Mouse (Mus musculus) lung, postnatal 0 days (tissue): ENCODE measurements at regions not wholly inside any gene's neighbourhood (a gene's known extent, or its start where the extent isn't known, plus 50 kb on each side); places are given as distances from the start of the nearest gene placed in this dataset.

ENCODE experiments used
- ATAC-seq: fragments of 200-750 bp; cut with Nextera tagmentation; 2 replicates; pipeline ENCODE4 v1.8.0; 2017; ENCODE audit warnings: moderate library complexity
- DNase-seq: peaks from one replicate; pipeline ENCODE4 v3.0.0-alpha.2; 2016; ENCODE audit warnings: low spot score
- H3K27ac ChIP-seq: fragments of 300-500 bp; sonication (generic); 2 replicates; pipeline ENCODE4 v1.5.1; 2014; ENCODE audit warnings: antibody characterized with exemption, mild to moderate bottlenecking, low read length, mixed read lengths
- H3K27me3 ChIP-seq: fragments of 300-500 bp; sonication (generic); replicated peaks from 2 replicates; pipeline ENCODE4 v1.6.1; 2014; ENCODE audit warnings: low read length, mixed read lengths; ENCODE audit not compliant: insufficient read depth
- H3K36me3 ChIP-seq: fragments of 300-500 bp; sonication (generic); 2 replicates; pipeline ENCODE4 v1.6.1; 2014; ENCODE audit warnings: low read length, mixed read lengths; ENCODE audit not compliant: insufficient read depth
- H3K4me1 ChIP-seq: fragments of 300-500 bp; sonication (generic); 2 replicates; pipeline ENCODE4 v1.6.1; 2014; ENCODE audit warnings: antibody characterized with exemption, low read depth, low read length, mixed read lengths; ENCODE audit not compliant: insufficient read depth
- H3K4me2 ChIP-seq: fragments of 300-500 bp; sonication (generic); replicated peaks from 2 replicates; pipeline ENCODE4 v1.6.1; 2014; ENCODE audit warnings: low read depth, mild to moderate bottlenecking, low read length, moderate library complexity, mixed read lengths
- H3K4me3 ChIP-seq: fragments of 300-500 bp; sonication (generic); 2 replicates; pipeline ENCODE4 v1.5.1; 2014; ENCODE audit warnings: low read depth, low read length
- H3K9ac ChIP-seq: fragments of 300-500 bp; sonication (generic); replicated peaks from 2 replicates; pipeline ENCODE4 v1.6.1; 2014; ENCODE audit warnings: low read depth, mild to moderate bottlenecking
- H3K9me3 ChIP-seq: fragments of 300-500 bp; sonication (generic); 2 replicates; pipeline ENCODE4 v1.6.1; 2016; ENCODE audit warnings: low read length, mixed read lengths
- CTCF ChIP-seq: IDR thresholded peaks from 2 replicates; pipeline ENCODE4 v1.5.1; 2016; ENCODE audit warnings: antibody characterized with exemption, mild to moderate bottlenecking
- EP300 ChIP-seq: IDR thresholded peaks from 2 replicates; pipeline ENCODE4 v1.6.1; 2016; ENCODE audit warnings: antibody characterized with exemption, mild to moderate bottlenecking, control low read depth
- WGBS: fragments of 180-500 bp; shearing (Covaris S2); extraction: QIAGEN DNeasy Blood & Tissue Kit; methylation state at CpG from one replicate; pipeline ENCODE4 v1.1.7; 2014; 5-methylcytosine and 5-hydroxymethylcytosine counted together

- H3K36me3 ChIP-seq = no peaks in the 10 kb centered on the region
- H3K9me3 ChIP-seq = no peaks in the 10 kb centered on the region
- no peak overlapping the region for H3K27ac ChIP-seq
- H3K4me3 ChIP-seq = no peak overlapping the region
- TF ChIP-seq EP300 = no peak
- TF ChIP-seq CTCF = no peak
- no peaks in the 10 kb centered on the region for H3K4me1 ChIP-seq
- no peak overlapping the region for H3K4me2 ChIP-seq
- no peaks in the 10 kb centered on the region for H3K27me3 ChIP-seq
- WGBS = 63% methylated on average over 3 of the region's 3 CpGs
- ATAC-seq (no peak), DNase-seq (no peak)
- H3K9ac ChIP-seq = no peak overlapping the region
Observed at GRCm38 (mm10) chr4:93713711-93714110, 378.4 kb upstream of the Tusc1 start.

- no peaks in the 10 kb centered on the region for H3K27me3 ChIP-seq
- H3K4me3 ChIP-seq = no peak overlapping the region
- H3K36me3 ChIP-seq = no peaks in the 10 kb centered on the region
- no peak overlapping the region for H3K4me2 ChIP-seq
- WGBS = 77% methylated on average over 8 of the region's 8 CpGs
- no peak for ATAC-seq
- no peaks in the 10 kb centered on the region for H3K9me3 ChIP-seq
- no peak overlapping the region for H3K27ac ChIP-seq
- TF ChIP-seq CTCF (no peak), EP300 (no peak)
- H3K4me1 ChIP-seq = no peaks in the 10 kb centered on the region
- no peak overlapping the region for H3K9ac ChIP-seq
- no peak for DNase-seq
Observed at GRCm38 (mm10) chr4:93676403-93677039, 341.2 kb upstream of the Tusc1 start.

GRCm38 (mm10) chr4:93675739-93676402 lies 340.6 kb upstream of the Tusc1 start:
- Histone ChIP-seq H3K27me3 (no peaks in the 10 kb centered on the region), H3K4me3 (no peak overlapping the region), H3K9ac (no peak overlapping the region), H3K4me1 (no peaks in the 10 kb centered on the region), H3K9me3 (no peaks in the 10 kb centered on the region), H3K4me2 (no peak overlapping the region), H3K27ac (no peak overlapping the region), H3K36me3 (no peaks in the 10 kb centered on the region)
- TF ChIP-seq EP300 (no peak), CTCF (no peak)
- DNase-seq (no peak), ATAC-seq (no peak)
- 62% methylated on average over 6 of the region's 6 CpGs for WGBS

GRCm38 (mm10) chr4:93669050-93669449 lies 333.7 kb upstream of the Tusc1 start:
- no peaks in the 10 kb centered on the region for H3K27me3 ChIP-seq
- H3K9ac ChIP-seq = no peak overlapping the region
- H3K27ac ChIP-seq = no peak overlapping the region
- no peak overlapping the region for H3K4me3 ChIP-seq
- H3K36me3 ChIP-seq = no peaks in the 10 kb centered on the region
- H3K4me1 ChIP-seq = no peaks in the 10 kb centered on the region
- H3K9me3 ChIP-seq = no peaks in the 10 kb centered on the region
- no peak for ATAC-seq
- TF ChIP-seq EP300 (no peak), CTCF (no peak)
- H3K4me2 ChIP-seq = no peak overlapping the region
- no peak for DNase-seq

- Histone ChIP-seq H3K4me2 (no peak overlapping the region), H3K9me3 (no peaks in the 10 kb centered on the region), H3K4me1 (no peaks in the 10 kb centered on the region), H3K36me3 (no peaks in the 10 kb centered on the region), H3K4me3 (no peak overlapping the region), H3K27ac (no peak overlapping the region), H3K27me3 (no peaks in the 10 kb centered on the region), H3K9ac (no peak overlapping the region)
- DNase-seq (no peak), ATAC-seq (no peak)
- TF ChIP-seq CTCF (no peak), EP300 (no peak)
- WGBS = 52% methylated on average over 1 of the region's 1 CpGs
Observed at GRCm38 (mm10) chr4:93664293-93664692, 329.0 kb upstream of the Tusc1 start.

GRCm38 (mm10) chr4:93638207-93638606 lies 302.9 kb upstream of the Tusc1 start:
- no peaks in the 10 kb centered on the region for H3K36me3 ChIP-seq
- TF ChIP-seq CTCF (no peak), EP300 (no peak)
- ATAC-seq = no peak
- no peak overlapping the region for H3K27ac ChIP-seq
- no peak overlapping the region for H3K4me3 ChIP-seq
- no peak overlapping the region for H3K9ac ChIP-seq
- DNase-seq = no peak
- H3K4me1 ChIP-seq = no peaks in the 10 kb centered on the region
- WGBS = 90% methylated on average over 1 of the region's 1 CpGs
- H3K9me3 ChIP-seq = no peaks in the 10 kb centered on the region
- no peaks in the 10 kb centered on the region for H3K27me3 ChIP-seq
- H3K4me2 ChIP-seq = no peak overlapping the region
